Mouse (Mus musculus) bone marrow macrophage, adult 2 months (primary cell): Measurements from ENCODE around the gene Trim75.

ENCODE experiments used
- CTCF ChIP-seq: IDR thresholded peaks from 2 replicates; pipeline ENCODE4 v1.5.1; 2012; ENCODE audit warnings: low read depth, mild to moderate bottlenecking, low read length, moderate library complexity
- POLR2A ChIP-seq: IDR thresholded peaks from 2 replicates; pipeline ENCODE4 v1.6.1; 2012; ENCODE audit warnings: mild to moderate bottlenecking, low read depth, low read length, borderline replicate concordance

- TF ChIP-seq CTCF (no peak), POLR2A (no peak)
Measured at GRCm38 (mm10) chr8:64959025-64959424, 28.6 kb downstream of the Trim75 start.
